Mouse (Mus musculus): Measurements from ENCODE around the gene AC129217.1. TPM values are rescaled to one million over a fixed set of nuclear protein-coding genes. Genes with fewer than 3 reads are reported as not detected.

Gene AC129217.1
- total RNA-seq (2023): 10 to 100 TPM in 1 of 2 experiments, 1 to 10 TPM in 1; 8.7 to 10.4 TPM

GRCm38 (mm10) chr19:8829660-8830059 is at the start of gene AC129217.1:
Gene AC129217.1, plus strand, starts transcription at chr19:8829773.

GRCm38 (mm10) chr19:8786008-8786781 is 43.4 kb upstream of the AC129217.1 start, which contains the start of gene Taf6l:
Gene Taf6l, minus strand, starts transcription at chr19:8786417.

DNA sequence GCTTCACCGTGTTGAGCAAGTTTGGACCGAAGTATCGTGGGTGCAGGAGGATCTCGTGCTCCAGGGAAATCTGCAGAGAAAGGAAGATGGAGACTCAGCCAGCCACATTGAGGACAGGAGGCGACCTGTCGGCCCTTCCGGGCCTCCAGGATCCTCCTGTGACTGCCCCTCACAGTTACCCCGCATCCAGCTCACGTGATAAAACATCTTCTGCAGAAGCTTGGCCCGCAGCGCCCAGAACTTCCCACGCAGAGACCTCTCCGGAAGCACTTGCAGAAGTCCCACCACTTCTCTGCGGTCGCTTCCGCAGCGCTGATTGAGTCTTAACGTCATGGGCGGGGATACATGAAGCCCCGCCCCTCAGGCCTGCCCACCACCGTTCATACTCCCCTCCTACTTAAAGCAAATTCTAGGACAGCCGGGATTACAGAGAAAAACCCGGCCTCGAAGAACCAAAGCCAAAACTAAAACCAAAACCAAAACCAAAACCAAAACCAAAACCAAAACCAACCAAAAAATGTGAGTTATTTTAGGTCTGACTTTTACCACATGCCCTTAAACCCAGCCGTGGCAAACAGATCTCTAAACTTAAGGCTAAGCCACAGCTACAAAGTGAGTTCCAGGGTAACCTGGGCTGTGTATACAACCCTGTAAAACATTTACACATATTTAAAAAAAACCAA is 31.2 kb upstream of the AC129217.1 start, which contains the start of gene Polr2g:
TSS of gene Polr2g (minus strand) at position 314 of the 683 bp plus-strand sequence.

DNA sequence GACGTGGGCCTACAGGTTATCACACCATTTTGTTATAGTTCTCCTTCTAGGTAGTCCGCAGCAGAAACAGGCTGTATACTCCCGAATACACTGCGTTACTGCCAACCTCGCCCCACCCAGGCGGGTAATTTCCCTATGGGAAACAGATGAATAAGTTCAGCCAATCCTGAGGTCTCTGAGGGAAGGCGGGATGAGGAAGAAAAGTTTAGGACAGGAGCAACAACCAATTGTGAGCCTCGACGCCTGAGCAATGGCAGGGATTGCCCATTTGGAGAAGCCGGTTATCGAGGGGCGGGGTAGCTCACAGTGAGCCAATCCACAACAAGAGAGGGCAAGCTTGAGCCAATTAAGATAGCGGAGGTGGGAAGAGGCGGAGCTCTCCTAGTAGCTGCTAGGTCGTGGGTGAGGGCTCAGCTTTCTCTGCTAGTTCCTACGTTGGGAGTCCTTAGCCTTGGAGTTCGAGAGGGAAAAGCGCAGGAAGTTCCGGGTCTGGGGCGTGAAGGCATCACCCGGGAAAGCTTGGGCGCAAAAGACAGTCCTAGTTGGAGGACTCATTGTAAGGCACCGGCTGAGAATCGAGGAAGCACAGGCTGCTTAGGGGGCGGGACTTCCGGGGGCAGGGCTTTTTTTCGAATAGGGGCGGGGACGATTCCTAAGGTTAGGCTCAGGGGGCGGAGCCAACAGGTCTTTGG is 27.3 kb upstream of the AC129217.1 start, which contains the start of gene Zbtb3:
TSS of gene Zbtb3 (plus strand) at position 426 of the 692 bp plus-strand sequence.

DNA sequence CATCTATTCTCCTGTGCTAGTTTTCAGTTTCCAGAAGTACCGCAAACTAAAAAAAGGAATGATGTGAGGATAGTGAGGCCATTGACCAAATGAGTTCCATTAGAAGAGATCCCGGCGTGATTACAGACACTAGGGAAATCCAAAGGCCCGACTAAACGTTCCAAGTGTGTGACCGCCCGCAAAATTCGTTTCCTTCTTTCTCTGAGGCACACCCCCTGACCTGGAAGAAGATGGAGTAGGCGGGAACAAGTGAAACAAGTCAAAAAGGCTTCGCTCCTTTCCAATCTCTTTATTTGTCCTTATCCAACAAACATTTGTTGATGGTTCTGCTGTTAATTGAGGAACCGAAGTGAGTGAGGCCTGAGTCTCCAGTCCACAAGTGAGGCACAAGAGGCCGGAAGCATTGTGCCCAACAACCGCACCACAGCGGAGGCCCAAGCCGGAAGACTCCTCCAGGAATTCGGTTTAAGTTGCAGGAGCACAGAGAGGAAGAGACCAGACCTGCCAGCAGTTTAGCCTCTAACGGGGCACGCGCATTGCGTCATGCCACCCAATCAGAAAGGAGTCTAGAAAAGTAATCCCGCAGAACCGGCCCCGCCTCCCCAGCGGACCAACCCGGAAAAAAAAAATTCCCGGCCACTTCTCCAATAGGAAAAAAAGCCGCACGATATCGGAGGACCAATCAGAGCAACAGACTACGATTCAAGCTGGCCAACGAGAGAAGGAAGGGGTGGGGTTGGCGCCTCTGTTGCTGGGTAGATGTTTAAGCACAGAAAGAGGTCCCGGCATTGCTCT is 10.6 kb upstream of the AC129217.1 start, which contains the start of gene Ttc9c:
TSS of gene Ttc9c (minus strand) at position 533 of the 795 bp plus-strand sequence.

GRCm38 (mm10) chr19:8819596-8820423 is 9.8 kb upstream of the AC129217.1 start, which contains the start of gene Hnrnpul2:
Gene Hnrnpul2, plus strand, starts transcription at chr19:8820010.

DNA sequence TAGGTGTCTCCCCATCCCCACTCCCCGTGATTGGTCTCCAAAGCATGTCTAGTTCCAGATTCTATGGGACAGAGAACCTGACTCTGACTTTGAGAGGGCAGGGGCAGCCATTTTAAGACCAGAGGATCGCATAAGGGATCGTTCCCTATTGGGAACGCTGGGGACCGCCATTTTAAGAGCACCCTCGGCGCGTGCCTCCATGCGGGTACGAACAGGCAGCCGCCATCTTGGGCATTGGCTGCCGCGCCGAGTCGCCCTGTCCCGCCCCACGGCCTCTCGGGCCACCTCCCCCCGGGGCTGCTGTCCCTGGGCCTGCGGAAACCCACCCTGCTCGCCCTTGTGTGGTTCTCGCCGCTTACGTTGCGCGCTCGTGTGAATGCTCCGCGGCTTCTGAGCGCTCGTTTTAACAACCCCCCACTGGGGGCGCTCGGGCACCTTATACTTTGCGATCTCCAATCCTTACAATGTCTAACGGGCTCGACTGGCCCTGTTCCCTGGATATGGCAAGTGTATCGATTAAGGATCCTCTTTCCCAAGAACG is 7.7 kb downstream of the AC129217.1 start, which contains the start of gene Bscl2:
TSS of gene Bscl2 (plus strand) at position 217 of the 541 bp plus-strand sequence.

DNA sequence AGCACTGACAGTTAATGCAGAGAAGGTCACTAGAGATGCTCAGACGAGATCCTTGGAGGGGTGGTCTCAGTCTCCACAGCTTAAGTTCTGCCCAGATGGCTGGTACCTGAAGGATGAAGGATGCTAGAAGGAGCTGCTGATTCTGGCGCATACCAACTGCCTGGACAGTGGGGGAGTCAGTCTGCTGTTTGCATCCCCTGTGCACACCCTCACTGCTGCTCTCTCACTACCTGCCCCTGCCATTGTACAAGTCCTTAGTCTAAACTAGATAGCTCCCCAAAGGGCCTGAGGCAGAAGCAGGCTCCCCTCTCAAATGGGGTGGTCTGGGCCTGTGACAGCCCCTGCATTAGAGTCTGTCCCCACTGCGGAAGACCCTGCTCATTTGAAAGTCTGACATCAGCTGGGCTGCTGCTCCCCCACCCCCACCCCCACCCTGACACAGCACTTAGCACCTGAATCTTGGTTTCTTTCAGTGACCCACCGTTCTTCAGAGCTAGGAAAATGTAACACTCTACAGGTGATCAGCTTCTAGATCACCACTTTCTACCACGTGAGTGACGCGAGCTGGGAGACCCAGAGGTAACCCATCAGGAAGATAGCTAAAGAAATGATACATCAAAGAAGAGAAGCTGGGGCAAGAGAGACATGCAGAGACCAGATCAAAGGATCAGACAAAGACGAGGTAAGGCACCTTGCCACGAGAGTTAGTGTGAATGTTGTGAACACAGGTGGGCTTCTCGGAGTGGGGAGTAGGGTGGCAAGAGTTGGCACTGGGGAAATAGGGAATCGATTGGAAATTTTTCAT is 9.7 kb downstream of the AC129217.1 start, which contains the start of gene Gng3:
TSS of gene Gng3 (minus strand) at position 92 of the 805 bp plus-strand sequence.

DNA sequence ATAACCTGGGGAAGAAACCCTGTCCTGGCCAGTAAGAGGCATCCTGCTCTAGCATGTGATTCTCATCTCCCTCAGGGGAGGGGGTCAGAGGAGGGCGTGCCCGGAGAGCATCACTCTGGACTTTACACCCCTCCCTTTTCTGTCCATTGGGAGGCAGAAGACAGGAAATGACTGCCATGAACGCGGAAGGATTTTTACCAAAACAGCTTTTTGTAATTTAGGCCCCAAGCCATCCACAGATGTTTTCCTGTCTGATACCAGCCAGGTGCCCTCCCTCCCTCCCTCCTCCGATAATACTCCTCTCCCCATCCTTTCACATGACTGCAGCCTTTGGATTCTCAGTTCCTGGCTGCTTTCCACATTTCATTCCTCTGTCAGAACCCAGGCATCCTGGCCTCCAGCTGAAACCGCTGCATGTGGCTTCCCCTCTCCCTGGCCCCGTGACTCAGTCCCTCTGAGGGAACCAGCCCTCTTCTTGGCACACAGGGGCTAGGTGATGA is 20.9 kb downstream of the AC129217.1 start, which contains the start of gene Lrrn4cl:
TSS of gene Lrrn4cl (plus strand) at position 367 of the 500 bp plus-strand sequence.

DNA sequence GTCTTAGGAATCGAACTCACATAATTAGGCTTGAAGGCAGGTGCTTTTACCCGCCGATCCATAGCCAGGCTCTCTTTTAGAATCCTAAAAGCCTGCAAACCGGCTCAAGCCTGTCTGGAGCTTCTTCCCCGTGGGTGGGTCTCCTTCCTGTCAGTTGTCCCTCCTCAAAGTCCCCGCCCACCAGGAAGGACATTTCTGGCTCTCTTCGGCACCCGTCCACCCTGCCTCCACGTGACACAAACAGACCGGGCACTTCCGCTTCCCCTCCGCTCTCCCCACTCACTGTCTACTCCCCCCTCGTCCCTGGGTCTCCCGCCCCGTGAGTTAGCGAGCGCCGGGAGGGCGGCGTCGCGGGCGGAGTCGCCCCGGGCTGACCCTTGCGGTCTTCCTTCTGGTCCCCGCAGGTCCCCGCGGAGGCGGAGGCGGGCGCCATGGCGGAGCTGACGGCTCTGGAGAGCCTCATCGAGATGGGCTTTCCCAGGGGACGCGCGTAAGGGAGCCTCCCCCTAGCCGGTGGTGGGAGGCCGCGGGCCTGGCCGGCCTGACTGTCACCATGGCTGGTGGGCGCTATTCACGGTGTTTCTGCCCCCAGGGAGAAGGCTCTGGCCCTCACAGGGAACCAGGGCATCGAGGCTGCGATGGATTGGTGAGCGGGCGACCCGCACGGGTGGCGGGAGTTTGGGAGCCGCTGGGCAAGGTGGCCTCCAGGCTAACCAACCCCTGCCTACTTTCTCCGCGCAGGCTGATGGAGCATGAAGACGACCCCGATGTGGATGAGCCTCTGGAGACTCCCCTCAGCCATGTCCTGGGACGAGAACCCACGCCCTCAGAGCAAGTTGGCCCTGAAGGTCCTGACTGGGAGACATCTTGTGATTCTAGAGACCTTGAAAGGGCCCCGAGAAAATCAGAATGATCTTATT is 42.0 kb downstream of the AC129217.1 start, which contains the start of gene Ubxn1:
TSS of gene Ubxn1 (plus strand) at position 230 of the 920 bp plus-strand sequence.

GRCm38 (mm10) chr19:8880311-8881033 is 50.9 kb downstream of the AC129217.1 start, which contains the start of gene Uqcc3:
Gene Uqcc3, minus strand, starts transcription at chr19:8880923.

DNA sequence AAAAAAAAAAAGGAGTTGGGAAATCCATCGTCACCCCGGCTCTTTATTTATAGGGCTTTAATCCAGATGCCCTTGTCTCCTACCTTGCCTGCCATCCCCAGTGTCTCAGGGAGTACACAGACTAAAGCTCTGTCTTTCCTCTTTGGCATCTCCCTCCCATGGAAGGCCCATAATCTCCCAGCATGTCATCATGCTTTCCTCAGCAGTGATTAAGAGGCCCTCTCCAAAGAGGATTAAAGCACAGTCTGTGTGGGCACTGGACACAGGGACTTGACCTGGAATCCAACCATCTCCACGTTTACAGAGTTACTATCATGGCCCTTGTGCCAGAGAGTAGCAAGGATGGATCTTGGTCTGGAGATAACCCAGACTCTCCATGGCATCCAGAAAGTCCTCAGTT is 54.0 kb downstream of the AC129217.1 start, which contains the start of the genes Lbhd1 and Gm49403:
TSS of gene Lbhd1 (plus strand) at position 117 of the 400 bp plus-strand sequence.
TSS of gene Gm49403 (plus strand) at position 315 of the 400 bp plus-strand sequence.

GRCm38 (mm10) chr19:8888511-8889385 is 59.2 kb downstream of the AC129217.1 start, which contains the start of the genes 1810009A15Rik and Gm49416:
Gene 1810009A15Rik, plus strand, starts transcription at chr19:8888853.
Gene Gm49416, plus strand, starts transcription at chr19:8888926.

Measured in B cell, adult 67 days (primary cell).